Mouse (Mus musculus) 3134 (cell line): ENCODE results near the gene Cplx3.
A peak's percentile ranks its signal among the peaks of the same experiment; 100 is the strongest.

ENCODE experiments used
- DNase-seq: peaks from one replicate; pipeline ENCODE4 v3.0.0-alpha.2; 2011; ENCODE audit warnings: low spot score; ENCODE audit not compliant: insufficient read length; ENCODE audit errors: extremely low read depth

Cplx3 gene

GRCm38 (mm10) chr9:57638651-57639459 is 32.8 kb upstream of the Cplx3 start:
- DNase-seq: no peak

GRCm38 (mm10) chr9:57637741-57638322 is 31.8 kb upstream of the Cplx3 start:
- DNase-seq: peak; percentile 67

GRCm38 (mm10) chr9:57637272-57637671 is 31.2 kb upstream of the Cplx3 start:
- DNase-seq: no peak

- peak; percentile 55 for DNase-seq
Observed at GRCm38 (mm10) chr9:57633481-57634024, 27.5 kb upstream of the Cplx3 start.

- no peak for DNase-seq
Observed at GRCm38 (mm10) chr9:57629118-57629874, 23.2 kb upstream of the Cplx3 start.

GRCm38 (mm10) chr9:57628717-57629116 is 22.6 kb upstream of the Cplx3 start:
- no peak for DNase-seq

GRCm38 (mm10) chr9:57627892-57628291 is 21.8 kb upstream of the Cplx3 start:
- no peak for DNase-seq

GRCm38 (mm10) chr9:57627191-57627590 is 21.1 kb upstream of the Cplx3 start:
- DNase-seq: no peak

GRCm38 (mm10) chr9:57625674-57626500 is 19.8 kb upstream of the Cplx3 start:
- DNase-seq: peak; percentile 88

- no peak for DNase-seq
Observed at GRCm38 (mm10) chr9:57624295-57624694, 18.2 kb upstream of the Cplx3 start.

- no peak for DNase-seq
Observed at GRCm38 (mm10) chr9:57620674-57621073, 14.6 kb upstream of the Cplx3 start, which contains the start of gene Lman1l. Lman1l (minus strand) TSS chr9:57620774.

GRCm38 (mm10) chr9:57618854-57619253 is 12.8 kb upstream of the Cplx3 start:
- DNase-seq: peak; percentile 79

- DNase-seq: peak; percentile 81
Observed at GRCm38 (mm10) chr9:57617556-57618169, 11.6 kb upstream of the Cplx3 start.

- no peak for DNase-seq
Observed at GRCm38 (mm10) chr9:57614786-57615185, 8.7 kb upstream of the Cplx3 start.

GRCm38 (mm10) chr9:57613975-57614374 is 7.9 kb upstream of the Cplx3 start:
- peak; percentile 56 for DNase-seq

GRCm38 (mm10) chr9:57612587-57612986 is 6.5 kb upstream of the Cplx3 start:
- peak; percentile 63 for DNase-seq

GRCm38 (mm10) chr9:57610359-57610826 is 4.3 kb upstream of the Cplx3 start:
- DNase-seq: peak; percentile 67

- DNase-seq: no peak
Observed at GRCm38 (mm10) chr9:57609803-57610202, 3.7 kb upstream of the Cplx3 start.

- DNase-seq: no peak
Observed at GRCm38 (mm10) chr9:57605503-57605902, 578 bp downstream of the Cplx3 start.

GRCm38 (mm10) chr9:57604875-57605274 is 1.2 kb downstream of the Cplx3 start:
- DNase-seq: no peak
